Mouse (Mus musculus): ENCODE measurements around the gene Glyatl3. TPM values are rescaled to one million over a fixed set of nuclear protein-coding genes. Genes with fewer than 3 reads are reported as not detected.

The Glyatl3 gene
- total and polyA plus RNA-seq, 2 experiments from 2014 or later: not detected

DNA sequence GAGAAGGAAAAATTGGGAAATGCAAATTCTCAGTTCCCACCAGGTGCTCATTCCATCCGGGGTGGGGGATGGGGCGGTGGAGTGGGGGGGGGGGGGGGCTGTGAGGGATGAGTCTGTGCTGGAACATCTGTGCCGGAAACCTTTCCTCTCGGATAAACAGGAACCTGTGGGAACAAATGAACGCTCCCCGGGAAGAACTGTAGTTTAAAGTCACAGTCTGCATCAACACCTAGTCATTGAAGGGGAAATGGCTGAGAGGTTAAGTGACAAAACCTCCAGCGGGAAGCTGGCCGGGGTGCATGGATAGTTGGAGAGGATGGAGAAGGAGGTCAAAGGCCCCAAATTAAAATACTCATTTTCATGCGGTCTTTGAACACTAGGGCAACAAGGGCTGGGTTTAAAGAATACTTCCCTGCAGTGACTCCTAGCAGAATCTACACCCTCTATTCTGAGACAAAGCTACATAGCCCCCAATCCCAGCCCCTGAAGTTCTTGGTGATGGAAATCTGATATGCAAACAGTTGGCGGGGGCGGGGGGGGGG is 10.0 kb downstream of the Glyatl3 start:
- TF ChIP-seq CTCF (IDR thresholded peaks at IDR 0.05; ENCODE audit: low read depth): no peak
- Histone ChIP-seq H3K4me2 (ENCODE audit: low read depth) (peak overlapping the region; percentile 21; the same call in 1 of the 2 replicates), H3K4me1 (ENCODE audit: insufficient read depth) (no peaks in the 10 kb centered on the region), H3K36me3 (ENCODE audit: insufficient read depth) (no peaks in the 10 kb centered on the region), H3K27ac (ENCODE audit: low read depth, low read length) (no peak overlapping the region), H3K9ac (no peak overlapping the region), H3K4me3 (ENCODE audit: low read depth, low read length) (no peak overlapping the region), H3K27me3 (ENCODE audit: insufficient read depth, low read length) (no peaks in the 10 kb centered on the region), H3K9me3 (ENCODE audit: low read length) (no peaks in the 10 kb centered on the region)
- WGBS: 8% methylated on average over 11 of the region's 11 CpGs
- ATAC-seq (no peak), DNase-seq (no peak)

GRCm38 (mm10) chr17:40903345-40903744 is 10.8 kb downstream of the Glyatl3 start:
- TF ChIP-seq CTCF (IDR thresholded peaks at IDR 0.05; ENCODE audit: low read depth): no peak
- H3K4me2 ChIP-seq (ENCODE audit: low read depth): no peak overlapping the region
- no peak overlapping the region for H3K9ac ChIP-seq
- no peaks in the 10 kb centered on the region for H3K27me3 ChIP-seq (ENCODE audit: insufficient read depth, low read length)
- no peak overlapping the region for H3K4me3 ChIP-seq (ENCODE audit: low read depth, low read length)
- ATAC-seq: no peak
- DNase-seq: no peak
- no peaks in the 10 kb centered on the region for H3K9me3 ChIP-seq (ENCODE audit: low read length)
- H3K27ac ChIP-seq (ENCODE audit: low read depth, low read length): no peak overlapping the region
- 75% methylated on average over 4 of the region's 4 CpGs for WGBS
- no peaks in the 10 kb centered on the region for H3K36me3 ChIP-seq (ENCODE audit: insufficient read depth)
- H3K4me1 ChIP-seq (ENCODE audit: insufficient read depth): no peaks in the 10 kb centered on the region

DNA sequence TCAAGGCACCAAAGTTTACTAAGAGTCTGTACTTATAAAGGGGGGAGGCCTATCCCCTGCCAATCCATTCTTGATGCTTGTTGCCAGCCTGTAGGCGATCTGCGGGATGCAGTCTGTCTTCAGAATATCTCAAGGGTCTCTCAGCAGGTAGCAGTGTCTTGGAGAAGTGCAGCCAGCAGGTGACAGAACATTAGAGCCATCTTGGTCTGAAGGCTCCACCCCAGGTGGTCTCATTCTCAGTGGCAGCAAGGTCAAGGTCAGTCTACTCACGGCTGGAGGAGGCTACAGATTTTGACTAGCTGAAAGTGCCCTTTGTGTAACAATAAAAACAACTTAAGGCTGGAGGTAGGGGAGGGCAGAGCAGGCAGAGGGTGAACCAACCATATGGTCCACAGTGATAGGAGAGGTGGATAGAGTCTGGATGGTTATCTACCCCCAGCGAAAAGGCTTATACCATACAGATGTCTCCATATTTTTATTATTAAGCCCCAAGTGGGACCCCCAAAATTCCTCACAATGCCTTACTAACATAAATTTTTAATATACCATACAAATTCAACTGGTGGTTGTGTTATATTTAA is 14.3 kb downstream of the Glyatl3 start:
- 41% methylated on average over 4 of the region's 4 CpGs for WGBS
- H3K4me3 ChIP-seq (ENCODE audit: low read depth, low read length): no peak overlapping the region
- H3K9me3 ChIP-seq (ENCODE audit: low read length): no peaks in the 10 kb centered on the region
- no peaks in the 10 kb centered on the region for H3K27me3 ChIP-seq (ENCODE audit: insufficient read depth, low read length)
- H3K36me3 ChIP-seq (ENCODE audit: insufficient read depth): no peaks in the 10 kb centered on the region
- ATAC-seq (no peak), DNase-seq (no peak)
- no peaks in the 10 kb centered on the region for H3K4me1 ChIP-seq (ENCODE audit: insufficient read depth)
- TF ChIP-seq CTCF (IDR thresholded peaks at IDR 0.05; ENCODE audit: low read depth): no peak
- H3K4me2 ChIP-seq (ENCODE audit: low read depth): no peak overlapping the region
- H3K9ac ChIP-seq: no peak overlapping the region
- no peak overlapping the region for H3K27ac ChIP-seq (ENCODE audit: low read depth, low read length)

DNA sequence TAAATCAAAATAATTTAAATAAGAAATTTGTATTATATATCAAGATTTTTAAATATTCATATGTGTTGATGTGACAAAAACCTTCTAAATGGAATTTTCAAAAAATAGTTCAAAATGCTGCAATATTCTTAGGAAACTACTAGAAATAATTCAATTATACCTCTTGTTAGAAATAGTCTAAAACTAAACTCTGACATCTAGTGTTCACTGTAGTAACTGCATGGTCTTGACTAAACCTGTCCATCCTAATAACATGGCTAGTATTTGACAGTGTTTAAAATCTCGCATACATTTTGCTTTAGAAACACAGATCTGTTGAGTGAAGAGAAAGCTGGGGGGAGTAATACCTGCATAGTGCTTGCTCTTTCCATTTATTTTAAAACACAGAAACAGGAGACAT is 17.3 kb downstream of the Glyatl3 start:
- no peak; the same call in 1 of the 2 replicates for ATAC-seq
- no peaks in the 10 kb centered on the region for H3K4me1 ChIP-seq (ENCODE audit: insufficient read depth)
- H3K4me2 ChIP-seq (ENCODE audit: low read depth): no peak overlapping the region
- H3K9ac ChIP-seq: no peak overlapping the region
- DNase-seq: peak; percentile 32
- H3K4me3 ChIP-seq (ENCODE audit: low read depth, low read length): no peak overlapping the region
- H3K36me3 ChIP-seq (ENCODE audit: insufficient read depth): no peaks in the 10 kb centered on the region
- no peaks in the 10 kb centered on the region for H3K27me3 ChIP-seq (ENCODE audit: insufficient read depth, low read length)
- H3K9me3 ChIP-seq (ENCODE audit: low read length): no peaks in the 10 kb centered on the region
- peak; percentile 68 for TF ChIP-seq CTCF (IDR thresholded peaks at IDR 0.05; ENCODE audit: low read depth)
- 73% methylated on average over 1 of the region's 1 CpGs for WGBS
- H3K27ac ChIP-seq (ENCODE audit: low read depth, low read length): no peak overlapping the region

DNA sequence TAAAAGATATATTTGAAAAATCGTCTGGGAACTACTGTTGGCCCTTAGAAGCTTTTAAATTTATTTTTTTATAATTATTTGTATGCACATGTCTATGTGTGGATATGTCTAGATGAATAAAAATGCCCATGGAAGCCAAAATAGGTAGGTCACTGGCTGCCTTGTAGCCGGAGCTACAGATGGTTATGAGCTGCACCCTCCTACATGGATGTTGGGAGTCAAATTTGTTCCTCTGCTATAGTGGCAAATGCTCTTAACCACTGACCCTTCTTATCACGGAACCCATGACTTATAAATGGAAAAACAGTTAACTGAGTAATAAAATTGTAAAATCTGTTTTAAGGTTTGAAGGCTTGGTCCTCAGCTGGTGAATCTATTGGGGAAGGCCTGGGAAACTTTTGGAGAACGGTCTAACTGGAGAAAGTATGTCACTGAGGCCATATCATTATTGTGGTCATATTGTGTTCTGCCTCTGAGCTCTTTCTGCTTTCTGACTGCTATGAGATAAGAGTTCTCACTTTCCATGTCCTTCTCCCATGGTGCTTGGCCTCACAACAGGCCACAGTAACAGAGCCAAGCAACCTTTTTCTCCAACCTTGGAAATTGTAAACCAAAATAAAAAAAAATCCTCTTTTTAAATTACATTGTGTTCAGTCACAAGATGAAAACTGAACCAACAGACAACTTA is 26.2 kb downstream of the Glyatl3 start:
- 82% methylated on average over 4 of the region's 4 CpGs for WGBS
- no peak overlapping the region for H3K27ac ChIP-seq (ENCODE audit: low read depth, low read length)
- ATAC-seq: no peak
- no peak overlapping the region for H3K4me3 ChIP-seq (ENCODE audit: low read depth, low read length)
- TF ChIP-seq CTCF (IDR thresholded peaks at IDR 0.05; ENCODE audit: low read depth): no peak
- no peaks in the 10 kb centered on the region for H3K27me3 ChIP-seq (ENCODE audit: insufficient read depth, low read length)
- DNase-seq: no peak
- no peak overlapping the region for H3K4me2 ChIP-seq (ENCODE audit: low read depth)
- no peak overlapping the region for H3K9ac ChIP-seq
- H3K4me1 ChIP-seq (ENCODE audit: insufficient read depth): no peaks in the 10 kb centered on the region
- no peaks in the 10 kb centered on the region for H3K9me3 ChIP-seq (ENCODE audit: low read length)
- H3K36me3 ChIP-seq (ENCODE audit: insufficient read depth): no peaks in the 10 kb centered on the region

DNA sequence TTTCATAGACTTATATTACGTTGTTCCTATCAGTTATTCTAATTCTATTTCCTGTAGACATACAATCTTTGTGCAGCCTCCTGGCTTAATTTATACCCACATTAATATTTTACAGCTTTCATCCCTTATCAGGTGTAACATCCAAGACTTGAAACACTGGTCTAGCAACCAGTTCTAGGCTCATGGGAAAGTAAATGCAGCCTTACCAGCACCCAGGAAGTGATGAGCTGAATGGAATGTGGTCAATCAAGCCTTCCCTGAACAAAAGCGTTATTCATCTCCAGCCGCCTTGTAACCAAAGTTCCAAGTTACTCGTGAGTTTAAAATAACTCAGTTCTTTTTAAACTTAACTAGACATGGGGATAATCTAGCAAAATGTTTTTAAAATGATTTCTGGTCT is 29.0 kb downstream of the Glyatl3 start:
- no peak overlapping the region for H3K9ac ChIP-seq
- H3K4me1 ChIP-seq (ENCODE audit: insufficient read depth): no peaks in the 10 kb centered on the region
- H3K27me3 ChIP-seq (ENCODE audit: insufficient read depth, low read length): no peaks in the 10 kb centered on the region
- no peak overlapping the region for H3K4me2 ChIP-seq (ENCODE audit: low read depth)
- no peaks in the 10 kb centered on the region for H3K36me3 ChIP-seq (ENCODE audit: insufficient read depth)
- no peak for TF ChIP-seq CTCF (IDR thresholded peaks at IDR 0.05; ENCODE audit: low read depth)
- H3K4me3 ChIP-seq (ENCODE audit: low read depth, low read length): no peak overlapping the region
- 84% methylated on average over 4 of the region's 4 CpGs for WGBS
- no peak for DNase-seq
- no peaks in the 10 kb centered on the region for H3K9me3 ChIP-seq (ENCODE audit: low read length)
- H3K27ac ChIP-seq (ENCODE audit: low read depth, low read length): no peak overlapping the region
- ATAC-seq: no peak

- ATAC-seq (no peak), DNase-seq (no peak)
- no peak for TF ChIP-seq CTCF (IDR thresholded peaks at IDR 0.05; ENCODE audit: low read depth)
- 93% methylated on average over 6 of the region's 6 CpGs for WGBS
- Histone ChIP-seq H3K9ac (no peak overlapping the region), H3K4me1 (ENCODE audit: insufficient read depth) (no peaks in the 10 kb centered on the region), H3K27me3 (ENCODE audit: insufficient read depth, low read length) (no peaks in the 10 kb centered on the region), H3K4me3 (ENCODE audit: low read depth, low read length) (no peak overlapping the region), H3K9me3 (ENCODE audit: low read length) (no peaks in the 10 kb centered on the region), H3K27ac (ENCODE audit: low read depth, low read length) (no peak overlapping the region), H3K4me2 (ENCODE audit: low read depth) (no peak overlapping the region), H3K36me3 (ENCODE audit: insufficient read depth) (no peaks in the 10 kb centered on the region)
Observed at GRCm38 (mm10) chr17:40882172-40882571, 32.0 kb downstream of the Glyatl3 start.
